ENCODE assay signal across 10 mouse cellular contexts in genomic region chr2:61354104-61354503, GRCm38 (mm10).
DNase-seq lines count a peak whose midpoint lies in the region; ATAC-seq lines count a peak whose summit lies in the region.
"Had no signal": no experiment of that assay in that cellular context is flagged by ENCODE, and none has a peak within 500 bp of the region (broad histone marks: within the 10 kb centered on the region; RNA-seq: fewer than 3 reads in every experiment).

No protein-coding gene starts in this region.

- no peaks in the 10 kb centered on the region for H3K27me3 ChIP-seq in heart, embryonic 12.5 days (replicated peaks)
- H3K27me3 ChIP-seq in embryonic facial prominence, embryonic 14.5 days (replicated peaks; ENCODE audit: control insufficient read depth, insufficient read depth, low read length): no peaks in the 10 kb centered on the region

- no peak for ATAC-seq in heart, embryonic 12.5 days (ENCODE audit: insufficient number of reproducible peaks, low FRiP score)
- ATAC-seq in embryonic facial prominence, embryonic 14.5 days (ENCODE audit: low read depth): peak; percentile 90
- no peak for ATAC-seq in granulocyte monocyte progenitor cell, adult 5-6 weeks (replicated peaks; ENCODE audit: poor library complexity, severe bottlenecking)

- no peak overlapping the region for H3K4me2 ChIP-seq in heart, embryonic 12.5 days
- H3K4me2 ChIP-seq in embryonic facial prominence, embryonic 14.5 days (ENCODE audit: low read depth, low read length): peak overlapping the region; percentile 8

- peak; percentile 35 to 58 for DNase-seq in heart, adult 18-20 months
- peak; percentile 13 for DNase-seq in MN1 (ENCODE audit: low spot score)
- DNase-seq in embryonic facial prominence, embryonic 14.5 days (ENCODE audit: low spot score): peak; percentile 90
- DNase-seq in kidney, postnatal 36 days: peak; percentile 19 to 28
- DNase-seq in left cerebral cortex, adult 18-20 months (ENCODE audit: low spot score in 2 of 2): no peak
- no peak for DNase-seq in T-cell, adult 2 months (ENCODE audit: low spot score)
- DNase-seq: cerebellum, postnatal 36 days had no signal

- no peaks in the 10 kb centered on the region for H3K9me3 ChIP-seq in heart, embryonic 12.5 days (replicated peaks)
- H3K9me3 ChIP-seq in embryonic facial prominence, embryonic 14.5 days (ENCODE audit: control insufficient read depth, low read length): no peaks in the 10 kb centered on the region

- no peaks in the 10 kb centered on the region for H3K36me3 ChIP-seq in heart, embryonic 12.5 days
- H3K36me3 ChIP-seq in embryonic facial prominence, embryonic 14.5 days (ENCODE audit: control insufficient read depth, insufficient read depth, low read length): no peaks in the 10 kb centered on the region

- no peaks in the 10 kb centered on the region for H3K4me1 ChIP-seq in heart, embryonic 12.5 days (replicated peaks)
- H3K4me1 ChIP-seq in embryonic facial prominence, embryonic 14.5 days (ENCODE audit: control insufficient read depth, insufficient read depth, low read length): peaks cover 11% of the 10 kb centered on the region

- H3K4me3 ChIP-seq in heart, embryonic 12.5 days: no peak overlapping the region
- H3K4me3 ChIP-seq in embryonic facial prominence, embryonic 14.5 days (ENCODE audit: low read depth, low read length): no peak overlapping the region

- WGBS in heart, embryonic 12.5 days: 70% methylated on average over 8 of the region's 8 CpGs
- WGBS in embryonic facial prominence, embryonic 14.5 days: 22% methylated on average over 8 of the region's 8 CpGs

- H3K27ac ChIP-seq in heart, embryonic 12.5 days (ENCODE audit: poor library complexity, severe bottlenecking): no peak overlapping the region
- H3K27ac ChIP-seq in embryonic facial prominence, embryonic 14.5 days (replicated peaks; ENCODE audit: low read depth, low read length): peak overlapping the region; percentile 74
- H3K27ac ChIP-seq: macrophage had no signal

- H3K9ac ChIP-seq in heart, embryonic 12.5 days: no peak overlapping the region
- 0 out of 2 replicates have a peak overlapping the region, but pooled peaks have one; percentile 3 for H3K9ac ChIP-seq in embryonic facial prominence, embryonic 14.5 days (ENCODE audit: low read depth, low read length)

Comparison
In these comparisons a context has a peak if more than half of its experiments do, and no peak if none do; other contexts are left out.
1. DNase-seq: peak in heart, adult 18-20 months (2 of 2), MN1 (single experiment), embryonic facial prominence, embryonic 14.5 days (single experiment) and kidney, postnatal 36 days (2 of 2); none in left cerebral cortex, adult 18-20 months (0 of 2) and T-cell, adult 2 months (single experiment).